Mouse (Mus musculus): ENCODE results near the gene Stk24. TPM values are rescaled to one million over a fixed set of nuclear protein-coding genes. Genes with fewer than 3 reads are reported as not detected.
A peak's percentile ranks its signal among the peaks of the same experiment; 100 is the strongest.

Stk24 gene
- polyA plus RNA-seq, 1 experiment from 2014 or later = 18.7 TPM

GRCm38 (mm10) chr14:121359015-121359414, 20.8 kb downstream of the Stk24 start:
- Histone ChIP-seq H3K4me1 (replicated peaks) (peaks cover 18% of the 10 kb centered on the region), H3K9me3 (no peaks in the 10 kb centered on the region), H3K4me2 (no peak overlapping the region), H3K27ac (replicated peaks) (no peak overlapping the region), H3K9ac (no peak overlapping the region), H3K4me3 (no peak overlapping the region), H3K27me3 (no peaks in the 10 kb centered on the region), H3K36me3 (no peaks in the 10 kb centered on the region)
- no peak for ATAC-seq (ENCODE audit: low FRiP score, low read depth)
- WGBS = 59% methylated on average over 3 of the region's 3 CpGs

GRCm38 (mm10) chr14:121358327-121358726, 21.5 kb downstream of the Stk24 start:
- H3K4me3 ChIP-seq = no peak overlapping the region

GRCm38 (mm10) chr14:121356336-121356862, 23.4 kb downstream of the Stk24 start:
- H3K4me1 ChIP-seq (replicated peaks) = peaks cover 8% of the 10 kb centered on the region; the same call in 1 of the 2 replicates
- no peaks in the 10 kb centered on the region for H3K9me3 ChIP-seq
- no peak overlapping the region for H3K27ac ChIP-seq (replicated peaks)
- H3K36me3 ChIP-seq = no peaks in the 10 kb centered on the region
- no peaks in the 10 kb centered on the region for H3K27me3 ChIP-seq
- no peak overlapping the region for H3K4me2 ChIP-seq
- WGBS = 70% methylated on average over 8 of the region's 8 CpGs
- no peak overlapping the region for H3K9ac ChIP-seq
- no peak for ATAC-seq (ENCODE audit: low FRiP score, low read depth)
- H3K4me3 ChIP-seq = no peak overlapping the region

More at GRCm38 (mm10) chr14:121358327-121358726, 21.5 kb downstream of the Stk24 start:
- Histone ChIP-seq H3K36me3 (no peaks in the 10 kb centered on the region), H3K27ac (replicated peaks) (no peak overlapping the region), H3K9ac (no peak overlapping the region), H3K4me2 (no peak overlapping the region), H3K27me3 (no peaks in the 10 kb centered on the region), H3K9me3 (no peaks in the 10 kb centered on the region), H3K4me1 (replicated peaks) (peaks cover 18% of the 10 kb centered on the region)
- no peak for ATAC-seq (ENCODE audit: low FRiP score, low read depth)
- WGBS = 89% methylated on average over 1 of the region's 1 CpGs

- Histone ChIP-seq H3K27me3 (no peaks in the 10 kb centered on the region), H3K4me3 (no peak overlapping the region), H3K4me1 (replicated peaks) (peaks cover 8% of the 10 kb centered on the region; the same call in 1 of the 2 replicates), H3K36me3 (no peaks in the 10 kb centered on the region), H3K9ac (no peak overlapping the region), H3K27ac (replicated peaks) (no peak overlapping the region), H3K4me2 (no peak overlapping the region), H3K9me3 (no peaks in the 10 kb centered on the region)
- no peak for ATAC-seq (ENCODE audit: low FRiP score, low read depth)
- 75% methylated on average over 6 of the region's 6 CpGs for whole genome bisulfite sequencing
Observed at GRCm38 (mm10) chr14:121355732-121356131, 24.1 kb downstream of the Stk24 start.

GRCm38 (mm10) chr14:121353648-121354377, 26.0 kb downstream of the Stk24 start:
- Histone ChIP-seq H3K4me3 (no peak overlapping the region), H3K4me1 (replicated peaks) (peaks cover 20% of the 10 kb centered on the region), H3K36me3 (no peaks in the 10 kb centered on the region), H3K9ac (no peak overlapping the region), H3K27me3 (no peaks in the 10 kb centered on the region), H3K9me3 (no peaks in the 10 kb centered on the region), H3K27ac (replicated peaks) (no peak overlapping the region), H3K4me2 (no peak overlapping the region)
- no peak for ATAC-seq (ENCODE audit: low FRiP score, low read depth)
- WGBS = 87% methylated on average over 10 of the region's 10 CpGs

GRCm38 (mm10) chr14:121352744-121353143, 27.1 kb downstream of the Stk24 start:
- 86% methylated on average over 6 of the region's 6 CpGs for WGBS
- H3K36me3 ChIP-seq = no peaks in the 10 kb centered on the region

GRCm38 (mm10) chr14:121351737-121352136, 28.1 kb downstream of the Stk24 start:
- Histone ChIP-seq H3K27ac (replicated peaks) (no peak overlapping the region), H3K4me3 (no peak overlapping the region), H3K9ac (no peak overlapping the region), H3K9me3 (no peaks in the 10 kb centered on the region), H3K36me3 (no peaks in the 10 kb centered on the region), H3K4me1 (replicated peaks) (peaks cover 35% of the 10 kb centered on the region), H3K27me3 (no peaks in the 10 kb centered on the region), H3K4me2 (no peak overlapping the region)
- WGBS = 81% methylated on average over 4 of the region's 4 CpGs
- no peak for ATAC-seq (ENCODE audit: low FRiP score, low read depth)

More at GRCm38 (mm10) chr14:121352744-121353143, 27.1 kb downstream of the Stk24 start:
- peaks cover 31% of the 10 kb centered on the region for H3K4me1 ChIP-seq (replicated peaks)
- H3K4me3 ChIP-seq = no peak overlapping the region
- H3K27me3 ChIP-seq = no peaks in the 10 kb centered on the region
- no peak overlapping the region for H3K4me2 ChIP-seq
- H3K9ac ChIP-seq = no peak overlapping the region
- ATAC-seq (ENCODE audit: low FRiP score, low read depth) = no peak
- H3K27ac ChIP-seq (replicated peaks) = no peak overlapping the region
- no peaks in the 10 kb centered on the region for H3K9me3 ChIP-seq

- Histone ChIP-seq H3K27ac (replicated peaks) (no peak overlapping the region), H3K4me1 (replicated peaks) (peaks cover 29% of the 10 kb centered on the region), H3K9ac (no peak overlapping the region), H3K4me3 (no peak overlapping the region), H3K9me3 (no peaks in the 10 kb centered on the region), H3K36me3 (no peaks in the 10 kb centered on the region), H3K27me3 (no peaks in the 10 kb centered on the region), H3K4me2 (no peak overlapping the region)
- WGBS = 77% methylated on average over 8 of the region's 8 CpGs
- ATAC-seq (ENCODE audit: low FRiP score, low read depth) = no peak
Observed at GRCm38 (mm10) chr14:121350011-121350410, 29.8 kb downstream of the Stk24 start.

- Histone ChIP-seq H3K4me2 (no peak overlapping the region), H3K36me3 (no peaks in the 10 kb centered on the region), H3K9me3 (no peaks in the 10 kb centered on the region), H3K27ac (replicated peaks) (no peak overlapping the region), H3K4me1 (replicated peaks) (peaks cover 29% of the 10 kb centered on the region), H3K9ac (no peak overlapping the region), H3K4me3 (no peak overlapping the region), H3K27me3 (no peaks in the 10 kb centered on the region)
- WGBS = 86% methylated on average over 5 of the region's 5 CpGs
- no peak for ATAC-seq (ENCODE audit: low FRiP score, low read depth)
Observed at GRCm38 (mm10) chr14:121349291-121349690, 30.5 kb downstream of the Stk24 start.

- no peak overlapping the region for H3K4me2 ChIP-seq
- no peak overlapping the region for H3K4me3 ChIP-seq
- peak; percentile 58; the same call in 1 of the 2 replicates for ATAC-seq (ENCODE audit: low FRiP score, low read depth)
- no peaks in the 10 kb centered on the region for H3K36me3 ChIP-seq
- peaks cover 29% of the 10 kb centered on the region for H3K4me1 ChIP-seq (replicated peaks)
- H3K27ac ChIP-seq (replicated peaks) = no peak overlapping the region
- 52% methylated on average over 8 of the region's 8 CpGs for WGBS
- no peaks in the 10 kb centered on the region for H3K27me3 ChIP-seq
- H3K9ac ChIP-seq = no peak overlapping the region
- H3K9me3 ChIP-seq = no peaks in the 10 kb centered on the region
Observed at GRCm38 (mm10) chr14:121348256-121348655, 31.6 kb downstream of the Stk24 start.

- WGBS = 91% methylated on average over 10 of the region's 10 CpGs
- no peak for ATAC-seq (ENCODE audit: low FRiP score, low read depth)
- Histone ChIP-seq H3K4me3 (no peak overlapping the region), H3K36me3 (no peaks in the 10 kb centered on the region), H3K4me1 (replicated peaks) (peaks cover 29% of the 10 kb centered on the region), H3K9me3 (no peaks in the 10 kb centered on the region), H3K4me2 (no peak overlapping the region), H3K27me3 (no peaks in the 10 kb centered on the region), H3K9ac (no peak overlapping the region), H3K27ac (replicated peaks) (no peak overlapping the region)
Observed at GRCm38 (mm10) chr14:121347134-121347533, 32.7 kb downstream of the Stk24 start.

GRCm38 (mm10) chr14:121346654-121347053, 33.2 kb downstream of the Stk24 start:
- Histone ChIP-seq H3K27ac (replicated peaks) (no peak overlapping the region), H3K9ac (no peak overlapping the region), H3K36me3 (no peaks in the 10 kb centered on the region), H3K4me3 (no peak overlapping the region), H3K9me3 (no peaks in the 10 kb centered on the region), H3K27me3 (no peaks in the 10 kb centered on the region), H3K4me2 (no peak overlapping the region), H3K4me1 (replicated peaks) (peaks cover 29% of the 10 kb centered on the region)
- ATAC-seq (ENCODE audit: low FRiP score, low read depth) = no peak
- WGBS = 69% methylated on average over 4 of the region's 4 CpGs

All from hindbrain, embryonic 15.5 days (tissue).